7 mouse cellular contexts compared by ENCODE assay signal in genomic region chr17:78562768-78563660, GRCm38 (mm10). TPM values are rescaled to one million over a fixed set of nuclear protein-coding genes. Genes with fewer than 3 reads are reported as not detected.
DNase-seq lines count a peak whose midpoint lies in the region; ATAC-seq and TF ChIP-seq lines count a peak whose summit lies in the region.

No protein-coding gene starts in this region.

- peaks cover 63% of the 10 kb centered on the region for H3K27me3 ChIP-seq in CH12.LX (replicated peaks)
- no peaks in the 10 kb centered on the region for H3K27me3 ChIP-seq in heart, embryonic 14.5 days (ENCODE audit: control insufficient read depth, insufficient read depth, low read length)
- no peaks in the 10 kb centered on the region for H3K27me3 ChIP-seq in limb, embryonic 13.5 days

- TF ChIP-seq POLR2A in CH12.LX (IDR thresholded peaks at IDR 0.05; ENCODE audit: low read depth, low read length): no peak

- dilution Hi-C loops in CH12.LX (cut with MboI; ENCODE audit: extremely low pct_ligation_motif_present, extremely low pct_unique_long_range_greater_than_20kb, low sequenced_read_pairs): no loop called here

- no peak overlapping the region for H3K9ac ChIP-seq in CH12.LX (ENCODE audit: insufficient read depth, low read depth)
- H3K9ac ChIP-seq in heart, embryonic 14.5 days (ENCODE audit: low read length): no peak overlapping the region
- no peak overlapping the region for H3K9ac ChIP-seq in limb, embryonic 13.5 days

- peaks cover 0 to 11% of the 10 kb centered on the region in 2 experiments; a peak in 2 of 4 replicates for H3K4me1 ChIP-seq in CH12.LX (ENCODE audit: control insufficient read depth in 1 of 2, insufficient read depth in 2 of 2)
- H3K4me1 ChIP-seq in heart, embryonic 14.5 days (ENCODE audit: control insufficient read depth in 2 of 2, insufficient read depth in 2 of 2, low read length in 2 of 2): peaks cover 2% of the 10 kb centered on the region in 2 experiments; a peak in 1 of 4 replicates
- H3K4me1 ChIP-seq in limb, embryonic 13.5 days: peaks cover 15% of the 10 kb centered on the region

- H3K27ac ChIP-seq in CH12.LX (ENCODE audit: insufficient read depth, low read depth): no peak overlapping the region
- H3K27ac ChIP-seq in heart, embryonic 14.5 days (replicated peaks in 1 of 2; ENCODE audit: control insufficient read depth in 1 of 2, insufficient read depth in 1 of 2, low read depth in 2 of 2, low read length in 2 of 2): no peak overlapping the region
- H3K27ac ChIP-seq in limb, embryonic 13.5 days: peak overlapping the region; percentile 69

- no peak for TF ChIP-seq RAD21 in CH12.LX (IDR thresholded peaks at IDR 0.05; ENCODE audit: low read depth, low read length)

- intact Hi-C loops in left cerebral cortex, postnatal 10 days (cut with DNase I): no loop called here

- in situ Hi-C loops in CH12.LX (cut with MboI; ENCODE audit: low pct_ligation_motif_present, low pct_unique_long_range_greater_than_20kb, low sequenced_read_pairs): no loop called here

- no peak for TF ChIP-seq EP300 in CH12.LX (IDR thresholded peaks at IDR 0.05; ENCODE audit: low read length)

- ATAC-seq in heart, embryonic 14.5 days (ENCODE audit: insufficient number of reproducible peaks, insufficient read depth, low FRiP score, low read depth): no peak
- peak; percentile 94 for ATAC-seq in limb, embryonic 13.5 days (ENCODE audit: low FRiP score, low read depth)

- no peak overlapping the region for H3K4me3 ChIP-seq in CH12.LX (replicated peaks in 1 of 3; ENCODE audit: low read depth in 2 of 3, low read length in 2 of 3, poor library complexity in 1 of 3)
- peak overlapping the region in 1 of 2 experiments; percentile 24; a peak in 2 of 4 replicates for H3K4me3 ChIP-seq in heart, embryonic 14.5 days (ENCODE audit: control insufficient read depth in 1 of 2, insufficient read depth in 1 of 2, low read depth in 1 of 2, low read length in 2 of 2)
- H3K4me3 ChIP-seq in limb, embryonic 13.5 days: peak overlapping the region; percentile 15

- no peaks in the 10 kb centered on the region for H3K9me3 ChIP-seq in CH12.LX (replicated peaks; ENCODE audit: low read length)
- H3K9me3 ChIP-seq in heart, embryonic 14.5 days (ENCODE audit: control insufficient read depth, low read length): no peaks in the 10 kb centered on the region
- no peaks in the 10 kb centered on the region for H3K9me3 ChIP-seq in limb, embryonic 13.5 days

- DNase-seq in 416B (ENCODE audit: low read depth): peak; percentile 67
- DNase-seq in CH12.LX (ENCODE audit: extremely low read depth): peak; percentile 35
- no peak for DNase-seq in left cerebral cortex, postnatal 10 days (ENCODE audit: extremely low spot score in 1 of 2, low spot score in 2 of 2)
- no peak for DNase-seq in cerebellum, adult 8-10 months
- no peak for DNase-seq in adrenal gland, postnatal 14 days

- no peaks in the 10 kb centered on the region for H3K36me3 ChIP-seq in CH12.LX (replicated peaks in 1 of 2; ENCODE audit: control insufficient read depth in 1 of 2, insufficient read depth in 1 of 2, low read length in 1 of 2)
- no peaks in the 10 kb centered on the region for H3K36me3 ChIP-seq in heart, embryonic 14.5 days (ENCODE audit: control insufficient read depth, insufficient read depth, low read length)
- H3K36me3 ChIP-seq in limb, embryonic 13.5 days: no peaks in the 10 kb centered on the region

- TF ChIP-seq CTCF in CH12.LX (conservative IDR thresholded peaks at IDR 0.05 in 1 of 2, IDR thresholded peaks at IDR 0.05 in 1 of 2; ENCODE audit: low read depth in 2 of 2, low read length in 2 of 2): no peak

- 30% methylated on average over 18 of the region's 18 CpGs for WGBS in heart, embryonic 14.5 days
- WGBS in limb, embryonic 13.5 days: 21% methylated on average over 18 of the region's 18 CpGs

- peak overlapping the region; percentile 69 for H3K4me2 ChIP-seq in CH12.LX (ENCODE audit: insufficient read depth, low read depth, poor library complexity, severe bottlenecking)
- H3K4me2 ChIP-seq in heart, embryonic 14.5 days (ENCODE audit: low read length): peak overlapping the region; percentile 58
- H3K4me2 ChIP-seq in limb, embryonic 13.5 days (replicated peaks): peak overlapping the region; percentile 53

- no peaks in the 10 kb centered on the region for H3K79me2 ChIP-seq in CH12.LX (replicated peaks; ENCODE audit: control insufficient read depth, extremely low read depth, insufficient read depth, poor library complexity, severe bottlenecking)

TF ChIP-seq in CH12.LX, 34 proteins besides CTCF, POLR2A, EP300 and RAD21:
- TF ChIP-seq USF2 (conservative IDR thresholded peaks at IDR 0.05; ENCODE audit: low read depth, low read length) (no peak), MAZ (IDR thresholded peaks at IDR 0.05; ENCODE audit: low read depth, low read length) (no peak), MAX (IDR thresholded peaks at IDR 0.05; ENCODE audit: low read length) (no peak), POLR2AphosphoS2 (IDR thresholded peaks at IDR 0.05; ENCODE audit: low read depth, low read length) (no peak), ZMIZ1 (IDR thresholded peaks at IDR 0.05; ENCODE audit: low read depth, low read length) (no peak), TBP (conservative IDR thresholded peaks at IDR 0.05; ENCODE audit: low read depth, low read length) (no peak), IRF4 (IDR thresholded peaks at IDR 0.05; ENCODE audit: low read depth, low read length) (no peak)

RNA-seq across cellular contexts. Expression of gene Vit, which starts 55.1 kb away (rescaled TPM):
- not detected in 2 replicates for total RNA-seq in CH12.LX (2012; rRNA removed)
- total RNA-seq in CH12.LX (2014; rRNA removed): not detected in 2 replicates
- not detected in 2 replicates for polyA plus RNA-seq in CH12.LX (2012; ENCODE audit: insufficient read length, low read depth)
- polyA plus RNA-seq in heart, embryonic 14.5 days (2014; fragmentation: Nextera tagmentation; extraction: Ambion mirVana): not detected in 2 replicates
- 0.51 and 0.57 TPM in 2 replicates for polyA plus RNA-seq in limb, embryonic 13.5 days (2015; fragmentation: Nextera tagmentation; extraction: Ambion mirVana)
- 1 to 10 TPM; 5.1 to 6.0 TPM for total RNA-seq in left cerebral cortex, postnatal 10 days (2021)
- 1.1 and 2.5 TPM in 2 replicates for total RNA-seq in adrenal gland, postnatal 14 days (2021)

Comparison
In these comparisons a context has a peak if more than half of its experiments do, and no peak if none do; other contexts are left out.
1. DNase-seq: peak in 416B (single experiment) and CH12.LX (single experiment); none in left cerebral cortex, postnatal 10 days (0 of 2), cerebellum, adult 8-10 months (single experiment) and adrenal gland, postnatal 14 days (single experiment).
2. Peak in every context shown above with its lines, with median percentiles within 50 percentile points of each other: H3K4me2 ChIP-seq.